Mouse (Mus musculus): ENCODE measurements at regions not wholly inside any gene's neighbourhood (a gene's known extent, or its start where the extent isn't known, plus 50 kb on each side); places are given as distances from the start of the nearest gene placed in this dataset.
"Not testable (repeated sequence)": the region's sequence is repeated elsewhere in the genome, so short reads cannot be mapped to it uniquely, and the experiment has no call there.

GRCm38 (mm10) chr11:13605152-13605697, 993.9 kb upstream of the Pom121l12 start:
- no peak overlapping the region for H3K27ac ChIP-seq (ENCODE audit: low read depth, low read length)
- H3K27me3 ChIP-seq (ENCODE audit: insufficient read depth, low read length): no peaks in the 10 kb centered on the region
- no peaks in the 10 kb centered on the region for H3K36me3 ChIP-seq (ENCODE audit: insufficient read depth, low read length)
- DNase-seq (ENCODE audit: low spot score) (no peak), ATAC-seq (ENCODE audit: low FRiP score) (peak; percentile 20; the same call in 1 of the 2 replicates)
- no peaks in the 10 kb centered on the region for H3K4me1 ChIP-seq (ENCODE audit: insufficient read depth, low read length)
- 54% methylated on average over 3 of the region's 4 CpGs for WGBS
- no peak for TF ChIP-seq CTCF (IDR thresholded peaks at IDR 0.05)
- H3K9me3 ChIP-seq (ENCODE audit: low read length): no peaks in the 10 kb centered on the region
- no peak overlapping the region for H3K4me2 ChIP-seq (ENCODE audit: low read depth, low read length, poor library complexity, severe bottlenecking)
- no peak overlapping the region for H3K9ac ChIP-seq (replicated peaks; ENCODE audit: low read length, poor library complexity, severe bottlenecking)
- no peak overlapping the region for H3K4me3 ChIP-seq (ENCODE audit: low read depth, low read length)

GRCm38 (mm10) chr11:13584726-13585125, 1014.4 kb upstream of the Pom121l12 start:
- ATAC-seq (ENCODE audit: low FRiP score) (no peak), DNase-seq (ENCODE audit: low spot score) (no peak)
- Histone ChIP-seq H3K4me3 (ENCODE audit: low read depth, low read length) (no peak overlapping the region), H3K27ac (ENCODE audit: low read depth, low read length) (no peak overlapping the region), H3K27me3 (ENCODE audit: insufficient read depth, low read length) (no peaks in the 10 kb centered on the region), H3K36me3 (ENCODE audit: insufficient read depth, low read length) (no peaks in the 10 kb centered on the region), H3K4me1 (ENCODE audit: insufficient read depth, low read length) (no peaks in the 10 kb centered on the region), H3K4me2 (ENCODE audit: low read depth, low read length, poor library complexity, severe bottlenecking) (no peak overlapping the region), H3K9me3 (ENCODE audit: low read length) (no peaks in the 10 kb centered on the region), H3K9ac (replicated peaks; ENCODE audit: low read length, poor library complexity, severe bottlenecking) (no peak overlapping the region)
- no peak for TF ChIP-seq CTCF (IDR thresholded peaks at IDR 0.05)

- H3K27me3 ChIP-seq (ENCODE audit: insufficient read depth, low read length): no peaks in the 10 kb centered on the region
- DNase-seq (ENCODE audit: low spot score) (no peak), ATAC-seq (ENCODE audit: low FRiP score) (no peak)
- H3K4me3 ChIP-seq (ENCODE audit: low read depth, low read length): no peak overlapping the region
- H3K4me1 ChIP-seq (ENCODE audit: insufficient read depth, low read length): no peaks in the 10 kb centered on the region
- H3K4me2 ChIP-seq (ENCODE audit: low read depth, low read length, poor library complexity, severe bottlenecking): no peak overlapping the region
- no peak for TF ChIP-seq CTCF (IDR thresholded peaks at IDR 0.05)
- H3K9ac ChIP-seq (replicated peaks; ENCODE audit: low read length, poor library complexity, severe bottlenecking): no peak overlapping the region
- 96% methylated on average over 1 of the region's 1 CpGs for WGBS
- H3K9me3 ChIP-seq (ENCODE audit: low read length): peaks cover 2% of the 10 kb centered on the region; the same call in 1 of the 2 replicates
- H3K27ac ChIP-seq (ENCODE audit: low read depth, low read length): no peak overlapping the region
- H3K36me3 ChIP-seq (ENCODE audit: insufficient read depth, low read length): no peaks in the 10 kb centered on the region
Measured at GRCm38 (mm10) chr11:13555267-13555666, 1043.8 kb upstream of the Pom121l12 start.

- not testable (repeated sequence) for H3K4me1 ChIP-seq (ENCODE audit: insufficient read depth, low read length); H3K9ac ChIP-seq (replicated peaks; ENCODE audit: low read length, poor library complexity, severe bottlenecking); H3K9me3 ChIP-seq (ENCODE audit: low read length); DNase-seq (ENCODE audit: low spot score); H3K27ac ChIP-seq (ENCODE audit: low read depth, low read length); H3K36me3 ChIP-seq (ENCODE audit: insufficient read depth, low read length); H3K4me2 ChIP-seq (ENCODE audit: low read depth, low read length, poor library complexity, severe bottlenecking); H3K4me3 ChIP-seq (ENCODE audit: low read depth, low read length); ATAC-seq (ENCODE audit: low FRiP score); H3K27me3 ChIP-seq (ENCODE audit: insufficient read depth, low read length)
- 50% methylated on average over 1 of the region's 1 CpGs for WGBS
Measured at GRCm38 (mm10) chr11:13519618-13520017, 1054.9 kb upstream of the Cobl start.

- not testable (repeated sequence) for H3K4me2 ChIP-seq (ENCODE audit: low read depth, low read length, poor library complexity, severe bottlenecking); H3K27me3 ChIP-seq (ENCODE audit: insufficient read depth, low read length); H3K4me1 ChIP-seq (ENCODE audit: insufficient read depth, low read length); H3K9ac ChIP-seq (replicated peaks; ENCODE audit: low read length, poor library complexity, severe bottlenecking); DNase-seq (ENCODE audit: low spot score); H3K36me3 ChIP-seq (ENCODE audit: insufficient read depth, low read length); ATAC-seq (ENCODE audit: low FRiP score); H3K4me3 ChIP-seq (ENCODE audit: low read depth, low read length); H3K27ac ChIP-seq (ENCODE audit: low read depth, low read length); H3K9me3 ChIP-seq (ENCODE audit: low read length)
- WGBS: 98% methylated on average over 4 of the region's 5 CpGs
Measured at GRCm38 (mm10) chr11:13510914-13511313, 1046.2 kb upstream of the Cobl start.

GRCm38 (mm10) chr11:13485971-13486370, 1021.2 kb upstream of the Cobl start:
- DNase-seq (ENCODE audit: low spot score): no peak
- no peaks in the 10 kb centered on the region for H3K9me3 ChIP-seq (ENCODE audit: low read length)
- ATAC-seq (ENCODE audit: low FRiP score): no peak
- no peaks in the 10 kb centered on the region for H3K36me3 ChIP-seq (ENCODE audit: insufficient read depth, low read length)
- H3K4me1 ChIP-seq (ENCODE audit: insufficient read depth, low read length): no peaks in the 10 kb centered on the region
- no peak overlapping the region for H3K27ac ChIP-seq (ENCODE audit: low read depth, low read length)
- no peak overlapping the region for H3K4me2 ChIP-seq (ENCODE audit: low read depth, low read length, poor library complexity, severe bottlenecking)
- no peak overlapping the region for H3K9ac ChIP-seq (replicated peaks; ENCODE audit: low read length, poor library complexity, severe bottlenecking)
- TF ChIP-seq CTCF (IDR thresholded peaks at IDR 0.05): no peak
- no peak overlapping the region for H3K4me3 ChIP-seq (ENCODE audit: low read depth, low read length)
- H3K27me3 ChIP-seq (ENCODE audit: insufficient read depth, low read length): no peaks in the 10 kb centered on the region
- WGBS: 90% methylated on average over 2 of the region's 2 CpGs

GRCm38 (mm10) chr11:13451516-13451915, 986.8 kb upstream of the Cobl start:
- H3K27ac ChIP-seq (ENCODE audit: low read depth, low read length); H3K27me3 ChIP-seq (ENCODE audit: insufficient read depth, low read length); ATAC-seq (ENCODE audit: low FRiP score); DNase-seq (ENCODE audit: low spot score); H3K4me2 ChIP-seq (ENCODE audit: low read depth, low read length, poor library complexity, severe bottlenecking); H3K36me3 ChIP-seq (ENCODE audit: insufficient read depth, low read length); H3K9ac ChIP-seq (replicated peaks; ENCODE audit: low read length, poor library complexity, severe bottlenecking); H3K4me3 ChIP-seq (ENCODE audit: low read depth, low read length); H3K9me3 ChIP-seq (ENCODE audit: low read length); H3K4me1 ChIP-seq (ENCODE audit: insufficient read depth, low read length): not testable (repeated sequence)
- WGBS: 94% methylated on average over 1 of the region's 1 CpGs
